Mouse (Mus musculus) ES-Bruce4 (cell line): ENCODE data around the gene Iffo2.
A peak's percentile ranks its signal among the peaks of the same experiment; 100 is the strongest.

Experiments used
- CTCF ChIP-seq: IDR thresholded peaks from one replicate; pipeline ENCODE4 v1.8.1; 2011; ENCODE audit warnings: low read depth, low read length
- EP300 ChIP-seq: IDR thresholded peaks from 2 replicates; pipeline ENCODE4 v1.6.1; 2011; ENCODE audit warnings: low read depth, low read length; ENCODE audit not compliant: insufficient read depth
- POLR2A ChIP-seq: IDR thresholded peaks from one replicate; pipeline ENCODE4 v1.8.1; 2011; ENCODE audit warnings: low read length; ENCODE audit not compliant: insufficient read depth

GRCm38 (mm10) chr4:139602357-139603244 is 72.3 kb downstream of the Iffo2 start, which contains the start of gene Gm21969:
- TF ChIP-seq CTCF, result peak; percentile 86
- no peak for TF ChIP-seq POLR2A
- TF ChIP-seq EP300, result no peak
